Mouse (Mus musculus): ENCODE results near the gene Crx.

Crx gene

DNA sequence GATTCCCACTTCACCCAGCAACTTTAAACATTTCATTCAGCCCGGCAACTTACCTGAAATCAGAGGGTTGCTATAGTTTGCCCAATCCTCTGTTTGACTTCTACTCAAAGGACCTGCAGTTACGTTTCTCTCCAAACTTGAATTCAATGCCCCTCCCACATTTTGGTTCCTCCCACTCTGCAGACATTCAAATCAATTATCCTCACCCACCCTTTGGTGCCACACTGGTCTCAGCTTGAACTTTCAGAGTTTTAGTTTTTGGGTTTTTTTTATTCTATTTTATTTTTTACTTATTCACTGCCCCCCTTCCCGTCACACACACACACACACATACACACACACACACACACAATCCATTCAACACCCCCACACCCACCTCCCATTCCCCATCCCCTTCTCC is 40.2 kb downstream of the Crx start, which contains the start of gene Obox6:
Gene Obox6, minus strand, starts transcription at position 101 of the 400 bp plus-strand sequence.
- no peak for DNase-seq

Data from thymus, postnatal 4 days (tissue).